Mouse (Mus musculus): ENCODE measurements around the gene Clasp2.

- TF ChIP-seq POU5F1 (IDR thresholded peaks at IDR 0.05; ENCODE audit: borderline replicate concordance, low read length) (no peak), CTCF (conservative IDR thresholded peaks at IDR 0.05; ENCODE audit: low read length) (no peak), NANOG (IDR thresholded peaks at IDR 0.05; ENCODE audit: borderline replicate concordance, low read length) (no peak)
Measured at GRCm38 (mm10) chr9:113749356-113749755, 8.1 kb downstream of the Clasp2 start.
